ENCODE assay signal across 11 mouse cellular contexts in the genomic region with DNA sequence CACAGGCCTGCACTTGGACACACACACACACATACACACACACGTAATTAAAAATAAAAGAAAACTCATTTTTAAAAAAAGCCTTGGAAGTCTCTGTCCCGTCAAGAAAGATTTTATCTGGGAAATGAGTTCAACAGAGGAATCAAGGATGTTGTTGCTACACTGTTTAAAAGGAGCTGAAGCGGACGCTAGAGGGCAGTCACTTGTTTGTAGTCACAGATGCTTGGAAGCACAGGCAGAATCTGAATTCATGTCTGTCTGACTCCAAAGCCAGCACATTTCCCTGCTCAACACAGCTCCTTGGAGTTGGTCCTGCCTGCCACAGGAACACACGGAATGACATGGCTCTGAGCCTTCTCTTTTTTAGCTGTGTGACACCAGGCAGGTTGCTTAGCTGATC. TPM values are rescaled to one million over a fixed set of nuclear protein-coding genes. Genes with fewer than 3 reads are reported as not detected.
DNase-seq lines count a peak whose midpoint lies in the region; ATAC-seq and TF ChIP-seq lines count a peak whose summit lies in the region.
"Had no signal": no experiment of that assay in that cellular context is flagged by ENCODE, and none has a peak within 500 bp of the region (broad histone marks: within the 10 kb centered on the region; RNA-seq: fewer than 3 reads in every experiment).

No protein-coding gene starts in this region.

- H3K4me3 ChIP-seq in left cerebral cortex, adult 2 months = no peak overlapping the region
- H3K4me3 ChIP-seq: intestine, embryonic 15.5 days; liver, embryonic 13.5 days had no signal

- TF ChIP-seq CTCF in left cerebral cortex, adult 2 months (IDR thresholded peaks at IDR 0.05) = peak; percentile 57

- no peak for ATAC-seq in granulocyte monocyte progenitor cell, adult 5-6 weeks (replicated peaks; ENCODE audit: poor library complexity, severe bottlenecking)

- intact Hi-C loops in left cerebral cortex, adult 2 months (cut with DNase I) = no loop called here
- intact Hi-C loops in left cerebral cortex, postnatal 36 days (cut with DNase I) = no loop called here

- peak; percentile 71 for DNase-seq in embryo, embryonic 10 days (ENCODE audit: low spot score)
- DNase-seq in embryo, embryonic 9.5 days (ENCODE audit: extremely low spot score) = no peak
- no peak for DNase-seq in left cerebral cortex, adult 2 months (ENCODE audit: extremely low spot score in 1 of 2, low spot score in 2 of 2)
- no peak for DNase-seq in left cerebral cortex, postnatal 36 days (ENCODE audit: low spot score in 2 of 2)
- peak; percentile 43 for DNase-seq in 416B (ENCODE audit: low read depth)
- peak; percentile 62 for DNase-seq in brain, adult 2 months (ENCODE audit: low read depth, low spot score)
- no peak for DNase-seq in gastrocnemius, postnatal 4 days (ENCODE audit: low spot score in 2 of 2)
- DNase-seq: liver, embryonic 13.5 days had no signal

- no peak overlapping the region for H3K27ac ChIP-seq in left cerebral cortex, adult 2 months
- H3K27ac ChIP-seq: intestine, embryonic 15.5 days; liver, embryonic 13.5 days had no signal

RNA-seq across cellular contexts. Expression of gene C1qb, which starts 7.4 kb away (rescaled TPM):
- 10 to 100 TPM; 57.5 to 60.3 TPM for total RNA-seq in left cerebral cortex, adult 2 months (2021)
- total RNA-seq in left cerebral cortex, postnatal 36 days (2021) = 10 to 100 TPM; 55.7 to 58.1 TPM
- total RNA-seq in granulocyte monocyte progenitor cell, adult 5-6 weeks (2014; fragmentation: Nextera tagmentation) = 1.3 TPM in 1 of 2 replicates, not detected in the other
- 0.52 and 1.1 TPM in 2 replicates for total RNA-seq in granulocyte monocyte progenitor cell, adult 5-6 weeks (2017)
- total RNA-seq in gastrocnemius, postnatal 4 days (2021) = 10 to 100 TPM; 33.7 to 39.4 TPM

RNA-seq across cellular contexts. Expression of gene C1qc, which starts 14.3 kb away (rescaled TPM):
- total RNA-seq in left cerebral cortex, adult 2 months (2021) = 10 to 100 TPM; 41.2 to 45.1 TPM
- total RNA-seq in left cerebral cortex, postnatal 36 days (2021) = 10 to 100 TPM; 40.6 to 47.2 TPM
- total RNA-seq in granulocyte monocyte progenitor cell, adult 5-6 weeks (2014; fragmentation: Nextera tagmentation) = not detected in 2 replicates
- total RNA-seq in granulocyte monocyte progenitor cell, adult 5-6 weeks (2017) = 0.57 TPM in 1 of 2 replicates, not detected in the other
- 10 to 100 TPM; 32.7 to 33.5 TPM for total RNA-seq in gastrocnemius, postnatal 4 days (2021)
- total RNA-seq: common myeloid progenitor, adult 5-6 weeks had no signal

RNA-seq across cellular contexts. Expression of gene C1qa, which starts 20.0 kb away (rescaled TPM):
- total RNA-seq in left cerebral cortex, adult 2 months (2021) = 10 to 100 TPM; 44.5 to 48.3 TPM
- total RNA-seq in left cerebral cortex, postnatal 36 days (2021) = 10 to 100 TPM; 49.6 to 50.7 TPM
- total RNA-seq in granulocyte monocyte progenitor cell, adult 5-6 weeks (2014; fragmentation: Nextera tagmentation) = 1.3 TPM in 1 of 2 replicates, not detected in the other
- total RNA-seq in granulocyte monocyte progenitor cell, adult 5-6 weeks (2017) = 2.3 TPM in 1 of 2 replicates, not detected in the other
- total RNA-seq in gastrocnemius, postnatal 4 days (2021) = 10 to 100 TPM; 32.4 to 36.3 TPM

RNA-seq across cellular contexts. Expression of gene Ephb2, which starts 42.8 kb away (rescaled TPM):
- 10 to 100 TPM; 17.0 to 18.3 TPM for total RNA-seq in left cerebral cortex, adult 2 months (2021)
- total RNA-seq in left cerebral cortex, postnatal 36 days (2021) = 10 to 100 TPM; 16.9 to 18.0 TPM
- 0.47 and 2.6 TPM in 2 replicates for total RNA-seq in granulocyte monocyte progenitor cell, adult 5-6 weeks (2014; fragmentation: Nextera tagmentation)
- total RNA-seq in granulocyte monocyte progenitor cell, adult 5-6 weeks (2017) = 0.39 and 0.57 TPM in 2 replicates
- total RNA-seq in gastrocnemius, postnatal 4 days (2021) = 10 to 100 TPM; 12.3 to 13.5 TPM

Comparison
In these comparisons a context has a peak if more than half of its experiments do, and no peak if none do; other contexts are left out.
1. DNase-seq: peak in embryo, embryonic 10 days (single experiment), 416B (single experiment) and brain, adult 2 months (single experiment); none in embryo, embryonic 9.5 days (single experiment), left cerebral cortex, adult 2 months (0 of 2), left cerebral cortex, postnatal 36 days (0 of 2) and gastrocnemius, postnatal 4 days (0 of 2).
2. RNA of gene C1qb, which starts 7.4 kb away (total RNA-seq): 57.5 to 60.3 TPM in left cerebral cortex, adult 2 months, 55.7 to 58.1 TPM in left cerebral cortex, postnatal 36 days and 33.7 to 39.4 TPM in gastrocnemius, postnatal 4 days; 0.52 to 1.3 TPM in granulocyte monocyte progenitor cell, adult 5-6 weeks; every median in the first group is over 10 times any median in the second.
3. RNA of gene C1qc, which starts 14.3 kb away (total RNA-seq): 40.6 to 47.2 TPM in left cerebral cortex, postnatal 36 days, 41.2 to 45.1 TPM in left cerebral cortex, adult 2 months and 32.7 to 33.5 TPM in gastrocnemius, postnatal 4 days; 0.57 TPM in granulocyte monocyte progenitor cell, adult 5-6 weeks; every median in the first group is over 10 times any median in the second.
4. RNA of gene C1qa, which starts 20.0 kb away (total RNA-seq): 49.6 to 50.7 TPM in left cerebral cortex, postnatal 36 days, 44.5 to 48.3 TPM in left cerebral cortex, adult 2 months and 32.4 to 36.3 TPM in gastrocnemius, postnatal 4 days; 1.3 to 2.3 TPM in granulocyte monocyte progenitor cell, adult 5-6 weeks; every median in the first group is over 10 times any median in the second.